Mouse (Mus musculus) cerebellum, adult 9-10 months (tissue): ENCODE measurements at regions not wholly inside any gene's neighbourhood (a gene's known extent, or its start where the extent isn't known, plus 50 kb on each side); places are given as distances from the start of the nearest gene placed in this dataset.

Experiments
- DNase-seq: peaks from one replicate; pipeline ENCODE4 v3.0.0; 2022

- DNase-seq: no peak
Measured at GRCm38 (mm10) chr8:92522519-92522918, 151.6 kb upstream of the Irx6 start.

- no peak for DNase-seq
Measured at GRCm38 (mm10) chr8:92529756-92530155, 144.3 kb upstream of the Irx6 start.

GRCm38 (mm10) chr8:92540636-92541035 is 133.5 kb upstream of the Irx6 start:
- no peak for DNase-seq

GRCm38 (mm10) chr8:92545347-92546059 is 128.6 kb upstream of the Irx6 start:
- DNase-seq: no peak

GRCm38 (mm10) chr8:92555140-92555539 is 118.9 kb upstream of the Irx6 start:
- DNase-seq: no peak

GRCm38 (mm10) chr8:92555631-92556030 is 118.5 kb upstream of the Irx6 start:
- peak; percentile 2 for DNase-seq

- DNase-seq: no peak
Measured at GRCm38 (mm10) chr8:92562471-92562870, 111.6 kb upstream of the Irx6 start.

GRCm38 (mm10) chr8:92562962-92563361 is 111.1 kb upstream of the Irx6 start:
- no peak for DNase-seq

GRCm38 (mm10) chr8:92569650-92570049 is 104.4 kb upstream of the Irx6 start:
- no peak for DNase-seq

GRCm38 (mm10) chr8:92579446-92579845 is 94.6 kb upstream of the Irx6 start:
- DNase-seq: no peak

- no peak for DNase-seq
Measured at GRCm38 (mm10) chr8:92581051-92581450, 93.0 kb upstream of the Irx6 start.

GRCm38 (mm10) chr8:92600766-92601165 is 73.3 kb upstream of the Irx6 start:
- no peak for DNase-seq

GRCm38 (mm10) chr8:92602973-92603372 is 71.1 kb upstream of the Irx6 start:
- no peak for DNase-seq

- no peak for DNase-seq
Measured at GRCm38 (mm10) chr8:92605631-92606030, 68.5 kb upstream of the Irx6 start.

GRCm38 (mm10) chr8:92607604-92608003 is 66.5 kb upstream of the Irx6 start:
- DNase-seq: no peak

GRCm38 (mm10) chr8:92609908-92610307 is 64.2 kb upstream of the Irx6 start:
- no peak for DNase-seq

GRCm38 (mm10) chr8:92610487-92611059 is 63.5 kb upstream of the Irx6 start:
- DNase-seq: no peak

GRCm38 (mm10) chr8:92613486-92613885 is 60.6 kb upstream of the Irx6 start:
- no peak for DNase-seq

- no peak for DNase-seq
Measured at GRCm38 (mm10) chr8:92616341-92617115, 57.6 kb upstream of the Irx6 start.

GRCm38 (mm10) chr8:92618281-92618680 is 55.8 kb upstream of the Irx6 start:
- no peak for DNase-seq
